Mouse (Mus musculus) megakaryocyte-erythroid progenitor cell, adult 5-6 weeks (primary cell): ENCODE measurements around the gene Ltbp1. TPM values are rescaled to one million over a fixed set of nuclear protein-coding genes. Genes with fewer than 3 reads are reported as not detected.

ENCODE experiments used
- ATAC-seq: replicated peaks from 2 replicates; pipeline ENCODE4 v1.8.0; 2016; ENCODE audit warnings: mild to moderate bottlenecking, inconsistent platforms; ENCODE audit not compliant: severe bottlenecking, poor library complexity, low FRiP score, low TSS enrichment
- total RNA-seq, 2 experiments: library from RNA; stranded (forward) in 1 of 2; stranded (reverse) in 1 of 2; fragments of 200-1000, 215-1000 nt in 1 of 2; fragments of >200 nt in 1 of 2; fragmentation: Nextera tagmentation in 1 of 2; gene quantifications; 2 replicates each; pipeline ENCODE4 v1.2.3; 2014 to 2017

The Ltbp1 gene
- total RNA-seq (2014; fragmentation: Nextera tagmentation): 2.8 and 3.3 TPM in 2 replicates
- total RNA-seq (2017): 2.7 and 3.1 TPM in 2 replicates

DNA sequence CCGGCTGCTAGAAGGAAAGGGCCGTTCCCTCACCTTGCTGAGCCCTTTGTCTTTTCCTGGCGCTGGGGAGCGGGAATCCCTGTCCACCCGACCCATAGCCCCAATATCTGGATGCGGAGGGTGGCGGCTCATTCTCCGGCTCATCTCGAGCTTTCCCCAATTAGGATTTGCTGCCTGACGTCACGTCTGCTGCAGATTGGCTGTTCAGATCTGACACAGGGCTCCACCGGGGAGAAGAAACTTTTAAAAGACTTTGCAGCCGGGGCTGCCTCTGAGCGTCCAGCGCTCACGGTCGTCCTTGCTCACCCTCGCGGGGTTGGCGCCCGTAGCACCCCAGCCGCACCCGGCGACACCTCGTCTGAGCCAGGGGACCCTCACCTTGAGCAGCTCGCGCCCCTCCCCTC lies at the start of gene Ltbp1:
Gene Ltbp1 (plus strand): TSS at position 288 of the 404 bp plus-strand sequence.
- ATAC-seq: peak; percentile 87

DNA sequence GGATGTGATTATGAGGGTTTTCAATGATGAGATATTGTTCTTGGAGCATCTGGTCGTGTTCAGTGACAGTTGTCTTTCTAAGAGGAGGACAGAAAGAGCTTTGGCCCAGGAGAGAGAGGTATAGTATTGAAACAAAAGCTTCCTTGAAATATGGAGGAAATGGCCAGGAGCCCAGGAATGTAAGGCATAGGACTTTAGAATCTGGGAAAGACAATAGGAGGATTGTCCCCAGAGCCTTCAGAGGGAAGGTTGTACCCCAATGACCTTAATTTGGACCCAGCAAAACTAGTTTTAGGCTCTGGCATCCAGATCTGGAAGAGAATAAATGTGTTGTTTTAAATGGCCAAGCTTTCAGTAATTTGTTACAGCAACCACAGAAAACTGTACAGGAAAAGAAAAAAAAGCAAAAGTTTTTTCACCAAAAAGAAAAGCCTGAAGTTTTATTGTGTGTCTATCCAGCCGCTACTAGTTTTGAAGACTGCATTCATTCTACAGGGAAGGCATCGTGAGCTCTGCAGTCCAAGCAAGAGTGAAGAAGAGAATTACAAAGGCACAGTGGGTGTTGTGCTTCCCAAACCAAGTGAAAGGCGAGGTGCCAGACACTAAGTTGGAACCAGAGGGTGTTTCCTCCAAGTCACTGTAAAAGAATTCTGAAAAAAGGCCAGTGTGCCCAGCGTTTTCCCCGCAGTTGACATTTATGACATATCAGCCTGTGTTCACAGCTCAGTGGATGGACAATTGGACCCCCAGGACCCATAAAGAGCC lies 45.7 kb upstream of the Ltbp1 start:
- no peak for ATAC-seq

DNA sequence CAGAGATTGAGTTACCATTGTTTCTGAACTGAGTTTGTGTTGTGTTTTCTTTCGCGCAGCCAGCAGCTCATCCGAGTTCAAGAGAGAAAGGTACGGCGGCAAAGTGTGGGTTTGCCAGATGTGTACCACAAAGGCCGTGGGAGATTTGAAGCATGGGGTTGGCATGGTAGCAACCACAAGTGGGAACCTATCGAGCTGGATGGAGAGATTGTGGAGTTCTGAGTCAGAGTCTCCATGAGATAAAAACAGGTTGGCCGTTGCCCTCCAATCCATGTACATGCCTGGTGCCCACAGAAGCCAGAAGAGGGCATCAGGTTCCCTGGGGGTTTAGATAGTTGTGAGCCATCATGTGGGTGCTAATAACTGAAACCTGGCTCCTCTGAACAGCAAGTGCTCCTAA lies 42.1 kb upstream of the Ltbp1 start:
- peak; percentile 84 for ATAC-seq

DNA sequence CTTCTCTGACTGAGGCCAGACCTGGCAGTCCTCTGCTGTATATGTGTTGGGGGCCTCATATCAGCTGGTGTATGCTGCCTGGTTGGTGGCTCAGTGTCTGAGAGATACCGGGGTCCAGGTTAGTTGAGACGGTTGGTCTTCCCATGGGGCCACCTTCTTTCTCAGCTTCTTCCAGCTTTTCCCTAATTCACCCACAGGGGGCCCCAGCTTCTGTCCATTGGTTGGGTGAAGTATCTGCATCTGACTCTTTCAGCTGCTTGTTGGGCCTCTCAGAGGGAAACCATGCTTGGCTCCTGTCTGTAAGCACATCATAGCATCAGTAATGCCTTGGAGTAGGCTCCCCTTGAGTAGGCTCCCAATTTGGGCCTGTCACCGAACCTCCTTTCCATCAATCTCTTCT lies 41.5 kb upstream of the Ltbp1 start:
- no peak for ATAC-seq

DNA sequence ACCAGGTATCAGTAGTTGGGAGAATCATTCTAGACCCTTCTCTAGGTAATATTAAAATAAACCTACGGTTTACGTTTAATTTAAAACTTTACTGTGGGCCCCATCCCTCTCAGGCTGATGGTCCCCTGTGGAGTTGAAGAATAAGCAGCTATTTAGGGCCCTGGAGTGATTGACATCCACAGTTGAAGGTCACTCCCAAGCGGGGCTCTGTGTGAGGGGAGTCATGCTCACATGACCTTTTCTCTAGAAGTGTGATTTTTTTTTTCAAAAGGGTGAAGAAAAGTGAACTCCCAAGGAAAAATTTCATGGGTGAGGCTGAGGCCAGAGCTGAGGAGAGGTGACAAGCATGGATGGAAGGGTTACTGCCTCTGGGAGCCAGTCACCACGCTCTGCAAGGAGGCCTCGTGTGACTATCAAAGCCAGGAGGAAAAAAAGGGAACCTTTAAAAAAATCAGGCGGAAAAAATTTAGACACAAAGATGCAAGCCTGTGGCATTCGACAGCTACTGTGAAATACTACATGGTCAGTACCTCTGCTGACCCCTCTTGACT lies 38.0 kb upstream of the Ltbp1 start:
- ATAC-seq: no peak

DNA sequence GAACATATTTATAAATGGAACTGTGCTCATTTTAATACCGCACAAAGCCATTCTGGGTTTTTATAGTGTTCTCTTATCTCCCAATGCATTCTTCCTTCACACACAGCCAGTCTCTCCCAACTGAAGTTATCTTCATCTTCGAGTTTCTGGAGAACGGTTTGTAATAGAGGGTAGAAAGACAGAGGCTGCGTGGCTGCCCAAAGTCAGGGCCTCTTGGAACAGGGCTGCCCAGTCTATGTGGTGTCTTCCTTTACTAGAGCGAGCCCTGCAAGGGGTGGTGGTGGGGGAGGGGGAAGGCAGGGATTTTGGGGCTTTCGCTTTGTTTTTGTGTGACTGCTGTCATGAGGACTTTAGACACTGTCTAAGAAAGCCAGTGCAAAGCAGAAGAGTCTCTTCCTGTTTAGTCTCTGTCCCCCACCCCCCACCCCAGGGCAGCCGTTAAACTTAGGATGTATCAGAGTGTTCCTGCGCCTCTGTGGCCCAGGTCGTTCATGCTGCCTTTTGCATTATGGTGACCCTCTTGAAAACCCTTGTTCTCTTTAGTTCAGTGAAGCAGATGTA lies 37.1 kb upstream of the Ltbp1 start:
- ATAC-seq: peak; percentile 66

DNA sequence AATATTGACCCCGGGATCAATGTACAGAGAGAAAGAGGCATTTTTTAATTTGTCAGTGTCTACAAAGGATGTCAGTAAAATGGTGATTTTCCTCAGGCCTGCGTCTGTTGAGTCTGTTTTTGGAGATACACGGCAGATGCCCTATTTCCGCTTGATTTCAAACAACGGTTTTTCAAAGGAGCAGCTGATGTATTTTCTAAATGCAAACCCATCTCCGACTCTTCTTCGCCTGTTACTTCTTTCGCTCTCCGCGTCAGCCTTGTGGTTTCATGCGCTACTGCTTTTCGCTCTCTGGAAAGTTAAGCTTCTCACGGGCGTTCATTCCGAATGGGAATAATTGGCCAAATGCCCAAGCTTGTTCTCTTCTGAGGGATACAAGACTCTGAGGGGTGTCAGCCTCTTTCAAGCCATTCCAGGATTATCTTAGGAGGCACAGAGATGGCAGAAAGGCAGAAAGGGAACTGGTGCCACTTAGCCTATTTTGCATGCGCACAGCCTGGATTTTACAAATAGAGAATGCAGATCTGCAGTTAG lies 36.6 kb upstream of the Ltbp1 start:
- ATAC-seq: no peak

DNA sequence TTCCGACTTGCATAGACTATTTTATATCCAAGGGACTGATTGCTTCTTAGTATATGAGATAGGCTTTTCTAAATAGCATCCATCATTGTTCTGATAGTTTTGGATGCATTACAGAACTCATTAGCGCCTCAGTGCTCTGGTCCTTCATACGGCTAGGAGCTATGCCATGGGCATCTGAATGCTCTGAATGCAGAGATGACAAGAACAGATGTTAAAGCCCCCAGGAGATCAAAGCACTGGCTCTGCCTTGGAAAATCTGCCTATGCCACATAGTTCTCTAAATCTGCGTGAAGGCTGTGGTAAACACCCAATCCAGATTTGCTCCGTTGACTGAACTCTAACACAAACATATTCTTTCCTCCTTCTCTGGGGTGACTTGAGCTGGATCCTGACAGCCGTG lies 30.2 kb upstream of the Ltbp1 start:
- ATAC-seq: no peak

DNA sequence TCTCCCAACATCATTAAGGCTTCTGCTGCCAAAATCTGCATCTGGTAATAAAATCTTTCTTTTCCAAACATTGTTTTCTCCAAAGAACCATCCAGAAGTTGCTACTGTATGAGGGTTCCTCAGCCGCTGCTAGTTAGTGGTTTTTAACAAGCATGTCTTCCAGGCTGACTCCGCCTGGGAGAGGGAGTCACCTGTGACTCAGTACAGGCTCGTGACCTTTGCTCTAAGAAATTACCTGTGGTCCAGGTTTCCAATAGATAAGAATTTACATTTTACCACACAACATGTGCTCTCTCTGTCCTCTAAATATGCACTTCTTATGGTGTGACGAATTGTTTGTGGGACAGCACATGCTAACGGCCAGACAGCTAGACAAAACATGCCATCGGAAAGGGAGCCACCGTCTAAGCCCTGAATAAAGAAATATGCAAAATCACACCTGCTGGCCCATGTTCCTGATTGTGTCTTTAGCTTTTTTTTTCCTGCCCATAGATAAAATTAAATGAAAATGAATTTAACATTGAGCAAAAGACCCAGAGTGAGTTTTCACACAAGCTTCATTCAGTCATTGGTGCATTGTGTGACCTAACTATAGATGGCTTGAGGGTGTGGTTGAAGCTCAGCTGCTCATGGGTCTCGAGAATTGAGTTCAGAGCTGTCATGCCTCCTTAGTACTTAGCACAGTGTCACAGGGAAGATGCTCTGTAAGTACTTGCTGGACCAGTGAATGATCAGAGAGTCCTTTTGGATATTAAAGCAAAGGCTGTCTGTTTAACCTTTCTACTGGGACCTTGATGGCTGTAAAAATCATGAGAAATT lies 29.0 kb upstream of the Ltbp1 start:
- no peak for ATAC-seq

DNA sequence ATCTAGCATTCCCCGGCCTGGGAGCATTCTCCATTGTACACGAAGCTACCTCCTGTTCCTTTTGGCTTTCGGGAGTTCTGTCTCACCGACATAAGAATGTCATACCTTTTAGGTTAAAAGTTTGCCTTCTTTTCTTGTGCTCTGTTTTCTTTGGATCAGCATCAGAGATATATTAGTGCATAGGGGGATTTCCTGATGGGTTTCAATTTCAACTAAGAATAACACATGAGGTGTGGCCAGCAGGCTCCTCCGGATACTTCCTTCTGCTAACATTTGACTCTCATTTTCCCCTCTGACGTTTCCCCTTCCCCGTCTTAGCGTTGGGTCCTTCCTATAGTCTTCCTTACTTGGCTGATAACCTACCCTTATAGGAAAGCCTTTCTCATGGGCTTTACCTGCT lies 25.6 kb upstream of the Ltbp1 start:
- ATAC-seq: no peak

DNA sequence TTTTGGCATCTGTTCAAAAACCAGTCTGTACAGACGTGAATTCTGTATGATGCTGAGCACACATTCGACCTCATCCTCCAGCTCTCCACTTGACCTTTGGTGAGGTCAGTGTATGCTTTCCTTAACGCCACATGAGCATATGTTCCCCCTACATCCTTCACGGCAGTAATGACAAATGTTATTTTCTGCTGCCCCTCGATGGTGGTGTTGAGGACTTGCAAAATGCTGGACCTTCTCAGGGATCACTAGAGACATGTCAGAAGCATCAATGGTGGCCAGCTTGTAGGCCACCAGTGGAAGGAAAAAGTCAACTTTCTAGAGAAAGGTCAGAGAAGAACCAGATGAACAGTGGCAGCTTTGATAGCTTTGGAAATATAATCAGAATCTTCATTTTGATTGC lies 23.7 kb upstream of the Ltbp1 start:
- no peak for ATAC-seq

DNA sequence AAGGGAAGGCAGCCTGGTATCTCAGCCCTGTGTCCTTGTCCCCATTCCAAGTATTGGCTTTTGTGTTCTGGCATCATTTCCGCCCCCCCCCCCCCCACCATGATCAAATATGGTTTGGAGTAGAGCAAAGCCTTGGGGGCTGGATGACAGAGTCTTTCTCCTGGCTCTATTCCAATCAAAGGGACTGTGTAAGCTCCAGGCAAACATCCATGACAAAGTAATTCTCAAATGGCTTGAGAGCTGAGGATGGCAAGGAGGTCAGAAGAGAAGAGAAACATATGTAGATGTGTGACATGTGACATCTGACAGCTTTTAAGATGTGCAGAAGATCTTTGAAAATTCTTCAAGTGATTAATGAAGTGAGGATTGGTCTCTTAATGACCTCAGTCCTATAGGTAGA lies 22.5 kb upstream of the Ltbp1 start:
- ATAC-seq: no peak

DNA sequence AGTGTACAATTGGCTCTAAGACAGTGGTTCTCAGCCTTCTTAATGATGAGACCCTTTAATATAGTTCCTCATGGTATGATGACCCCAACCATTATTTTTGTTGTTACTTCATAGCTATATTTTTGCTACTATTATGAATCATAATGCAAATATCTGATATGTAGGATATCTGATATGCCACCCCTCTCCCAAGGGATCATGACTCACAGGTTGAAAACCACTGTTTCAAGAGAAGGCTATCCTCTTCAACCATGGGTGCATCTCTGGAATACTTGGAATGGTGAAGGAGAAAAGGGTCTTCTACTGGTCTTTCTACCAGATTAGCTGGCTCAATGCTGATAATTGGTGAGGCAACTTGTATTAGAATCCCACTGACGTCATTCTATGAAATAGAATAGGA lies 21.3 kb upstream of the Ltbp1 start:
- ATAC-seq: no peak

DNA sequence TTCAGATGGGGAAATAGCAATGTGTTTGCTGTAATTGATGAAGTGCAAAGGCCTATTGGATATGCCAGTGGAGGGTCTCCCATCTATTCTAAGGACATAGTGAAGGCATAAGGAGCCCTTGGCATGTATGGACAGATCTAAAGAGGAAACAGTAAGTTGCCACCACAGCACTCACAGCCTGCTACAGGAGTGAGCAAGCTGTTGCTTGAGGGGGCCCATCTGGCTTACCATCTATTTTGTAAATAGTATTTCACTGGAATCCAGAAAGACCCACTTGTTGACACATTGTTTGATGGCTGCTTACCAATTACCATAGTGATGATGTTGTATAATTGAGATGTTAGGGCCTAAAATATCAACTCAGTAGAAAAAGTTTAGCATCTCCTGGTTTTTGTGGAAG lies 20.7 kb upstream of the Ltbp1 start:
- ATAC-seq: no peak

DNA sequence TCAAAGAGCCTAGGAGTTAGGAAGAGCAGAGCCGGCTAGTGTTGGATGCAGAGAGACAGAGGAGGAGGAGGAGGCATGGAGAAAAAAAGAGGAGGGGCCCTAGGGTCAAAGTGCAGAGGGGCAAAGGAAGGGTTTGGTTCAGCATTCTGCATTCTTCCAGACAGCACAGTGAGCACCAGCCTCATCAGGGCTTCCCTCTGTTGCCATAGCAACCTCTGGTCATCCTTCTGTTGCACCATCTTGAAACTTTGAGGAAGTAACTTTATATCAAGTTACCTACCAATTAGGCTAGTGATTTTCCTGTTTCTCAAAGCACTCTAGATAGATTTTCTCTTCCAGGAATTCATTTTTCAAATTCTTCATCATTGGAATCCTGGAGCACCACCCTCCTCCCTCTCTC lies 18.3 kb upstream of the Ltbp1 start:
- no peak for ATAC-seq

DNA sequence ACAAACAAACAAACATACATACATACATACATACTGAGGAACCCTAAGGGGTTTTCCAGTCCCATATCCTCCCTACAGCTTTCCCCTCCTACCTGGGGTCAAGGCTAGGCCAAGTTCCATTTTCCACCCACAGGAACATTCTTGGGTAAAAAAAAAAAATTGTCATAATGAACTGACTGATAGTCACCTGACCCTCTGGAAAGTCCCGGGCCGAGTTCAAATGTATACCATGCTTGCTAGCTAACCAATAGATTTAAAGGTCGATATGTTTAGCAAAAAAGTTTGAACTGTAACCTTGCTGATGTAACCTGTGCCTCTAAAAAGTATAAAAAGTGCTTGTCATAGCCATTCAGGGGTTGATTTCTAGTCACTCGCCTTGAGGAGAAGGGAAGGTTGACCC lies 15.7 kb upstream of the Ltbp1 start:
- no peak for ATAC-seq

DNA sequence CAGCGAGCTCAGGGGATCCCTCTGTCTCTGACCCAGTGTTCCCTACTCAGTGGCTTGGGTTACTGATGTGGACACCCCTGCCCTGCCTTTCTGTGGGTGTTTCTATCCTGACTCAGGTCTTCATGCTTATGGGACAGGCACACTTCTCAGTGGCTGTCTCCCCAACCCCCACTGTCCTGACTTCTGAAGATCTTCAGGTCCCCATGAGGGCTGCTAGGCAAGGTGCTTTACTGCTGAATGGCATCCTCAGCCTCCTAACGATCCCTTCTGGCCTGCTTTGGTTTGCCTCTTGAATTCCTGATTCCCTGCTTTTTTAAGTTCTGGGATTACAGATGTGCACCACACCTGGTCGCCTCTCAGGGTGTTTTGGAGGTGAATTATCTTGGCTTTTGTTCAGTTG lies 14.8 kb upstream of the Ltbp1 start:
- ATAC-seq: no peak

DNA sequence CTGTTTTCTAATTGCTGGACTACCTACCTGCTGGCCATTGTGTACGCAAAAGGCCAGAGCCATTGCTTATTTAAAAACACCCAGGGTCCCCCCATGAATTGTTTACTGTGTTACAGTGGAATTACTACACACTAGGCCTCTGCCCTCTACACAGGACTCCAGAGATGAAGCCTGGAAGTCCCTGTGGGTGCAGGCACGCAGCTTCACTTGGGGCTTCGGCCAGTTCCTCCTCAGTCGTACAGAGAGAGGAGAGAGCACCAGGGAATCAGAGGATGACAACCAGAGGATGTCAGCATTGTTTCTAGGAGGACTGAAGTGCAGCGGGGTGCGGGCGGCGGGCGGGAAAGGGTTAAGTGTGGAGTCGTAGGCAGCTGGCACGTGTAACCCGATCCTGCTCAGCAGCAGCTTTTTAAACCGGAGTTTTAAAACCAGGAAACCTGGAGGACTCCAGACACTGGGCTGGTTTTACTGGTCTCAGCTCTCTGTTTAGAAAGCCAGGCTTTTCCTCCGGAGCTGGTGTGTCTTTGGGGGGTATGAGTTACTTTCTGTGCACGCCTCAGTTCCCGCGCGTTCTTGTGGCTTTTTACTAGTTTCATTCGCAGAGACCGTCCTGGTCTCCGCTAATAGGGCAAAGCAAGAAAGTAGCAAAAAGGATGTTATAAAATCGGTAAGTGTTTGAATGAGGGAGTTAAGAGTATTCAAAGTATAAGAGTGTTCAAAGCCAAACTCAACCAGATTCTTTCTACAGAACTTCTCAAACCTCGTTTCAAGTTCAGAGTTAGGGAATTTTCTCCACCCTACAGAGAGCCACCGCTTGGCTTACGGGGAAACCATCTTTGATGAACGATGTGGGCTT lies 11.4 kb upstream of the Ltbp1 start:
- ATAC-seq: peak; percentile 61

DNA sequence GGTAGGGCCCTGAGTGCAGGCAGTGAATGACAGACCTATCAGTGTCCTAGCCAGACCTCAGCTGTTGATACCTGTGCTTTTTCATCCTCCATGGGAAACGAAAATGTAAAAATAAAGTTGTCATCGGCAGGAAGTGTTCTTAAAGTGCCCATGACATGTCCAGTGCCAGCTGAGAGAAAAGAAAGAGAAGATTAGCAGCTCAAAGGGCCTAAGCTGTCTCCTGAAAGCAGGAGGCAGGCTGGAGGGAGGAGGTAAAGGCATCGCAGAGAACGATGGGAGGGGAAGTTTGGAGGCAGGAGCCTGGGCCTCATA lies 10.8 kb upstream of the Ltbp1 start:
- 0 out of 2 replicates have a peak, but pooled peaks have one; percentile 61 for ATAC-seq
